Mouse (Mus musculus): ENCODE measurements around the gene Ly6g5c. TPM values are rescaled to one million over a fixed set of nuclear protein-coding genes. Genes with fewer than 3 reads are reported as not detected.
A peak's percentile ranks its signal among the peaks of the same experiment; 100 is the strongest.

Ly6g5c gene
- polyA plus RNA-seq, 1 experiment from 2014 or later = not detected

- Histone ChIP-seq H3K27me3 (ENCODE audit: low read depth, poor library complexity, severe bottlenecking) (no peaks in the 10 kb centered on the region), H3K4me3 (peak overlapping the region; percentile 78), H3K4me1 (peaks cover 42% of the 10 kb centered on the region), H3K27ac (replicated peaks) (no peak overlapping the region), H3K9me3 (replicated peaks) (no peaks in the 10 kb centered on the region), H3K36me3 (peaks cover 37% of the 10 kb centered on the region)
- 36% methylated on average over 6 of the region's 6 CpGs for WGBS
- DNase-seq (ENCODE audit: low spot score) = no peak
Observed at GRCm38 (mm10) chr17:35125578-35125977, 17.5 kb downstream of the Ly6g5c start.

- WGBS = under 1% methylated on average over 36 of the region's 36 CpGs
- peak; percentile 76 for DNase-seq (ENCODE audit: low spot score)
- Histone ChIP-seq H3K9me3 (replicated peaks) (no peaks in the 10 kb centered on the region), H3K27ac (replicated peaks) (peak within 1 kb of the TSS; percentile 92), H3K36me3 (peaks cover 37% of the 10 kb centered on the region), H3K27me3 (ENCODE audit: low read depth, poor library complexity, severe bottlenecking) (no peaks in the 10 kb centered on the region), H3K4me3 (peak within 1 kb of the TSS; percentile 78), H3K4me1 (peaks cover 41% of the 10 kb centered on the region)
Observed at GRCm38 (mm10) chr17:35126206-35126611, 18.1 kb downstream of the Ly6g5c start, which contains the start of gene D17H6S53E. TSS of gene D17H6S53E (plus strand) at chr17:35126373.

- Histone ChIP-seq H3K27ac (replicated peaks) (0 out of 2 replicates have a peak overlapping the region, but pooled peaks have one; percentile 92), H3K27me3 (ENCODE audit: low read depth, poor library complexity, severe bottlenecking) (no peaks in the 10 kb centered on the region), H3K4me1 (peaks cover 36% of the 10 kb centered on the region), H3K4me3 (peak overlapping the region; percentile 78), H3K36me3 (peaks cover 37% of the 10 kb centered on the region), H3K9me3 (replicated peaks) (no peaks in the 10 kb centered on the region)
- 71% methylated on average over 13 of the region's 13 CpGs for WGBS
- DNase-seq (ENCODE audit: low spot score) = no peak
Observed at GRCm38 (mm10) chr17:35127017-35127416, 18.9 kb downstream of the Ly6g5c start.

GRCm38 (mm10) chr17:35128996-35129395 is 20.9 kb downstream of the Ly6g5c start:
- H3K9me3 ChIP-seq (replicated peaks) = no peaks in the 10 kb centered on the region
- H3K4me1 ChIP-seq = peaks cover 29% of the 10 kb centered on the region
- no peak overlapping the region for H3K27ac ChIP-seq (replicated peaks)
- H3K36me3 ChIP-seq = peaks cover 29% of the 10 kb centered on the region
- WGBS = 76% methylated on average over 11 of the region's 11 CpGs
- H3K27me3 ChIP-seq (ENCODE audit: low read depth, poor library complexity, severe bottlenecking) = no peaks in the 10 kb centered on the region
- DNase-seq (ENCODE audit: low spot score) = no peak
- no peak overlapping the region for H3K4me3 ChIP-seq

GRCm38 (mm10) chr17:35131038-35131437 is 23.0 kb downstream of the Ly6g5c start:
- no peaks in the 10 kb centered on the region for H3K9me3 ChIP-seq (replicated peaks)
- H3K36me3 ChIP-seq = peaks cover 18% of the 10 kb centered on the region
- no peak overlapping the region for H3K4me3 ChIP-seq
- H3K27me3 ChIP-seq (ENCODE audit: low read depth, poor library complexity, severe bottlenecking) = no peaks in the 10 kb centered on the region
- 90% methylated on average over 8 of the region's 8 CpGs for whole genome bisulfite sequencing
- peaks cover 23% of the 10 kb centered on the region for H3K4me1 ChIP-seq
- no peak overlapping the region for H3K27ac ChIP-seq (replicated peaks)
- no peak for DNase-seq (ENCODE audit: low spot score)

GRCm38 (mm10) chr17:35131500-35132173 is 23.6 kb downstream of the Ly6g5c start, which contains the start of gene Apom:
TSS of gene Apom (minus strand) at chr17:35132050.
- no peak within 1 kb of the TSS for H3K27ac ChIP-seq (replicated peaks)
- H3K27me3 ChIP-seq (ENCODE audit: low read depth, poor library complexity, severe bottlenecking) = no peaks in the 10 kb centered on the region
- DNase-seq (ENCODE audit: low spot score) = no peak
- no peaks in the 10 kb centered on the region for H3K9me3 ChIP-seq (replicated peaks)
- peaks cover 18% of the 10 kb centered on the region for H3K36me3 ChIP-seq
- H3K4me3 ChIP-seq = peak within 1 kb of the TSS; percentile 21; the same call in 1 of the 2 replicates
- H3K4me1 ChIP-seq = peaks cover 23% of the 10 kb centered on the region
- WGBS = 82% methylated on average over 15 of the region's 15 CpGs

- Histone ChIP-seq H3K4me1 (peaks cover 23% of the 10 kb centered on the region), H3K4me3 (no peak overlapping the region), H3K9me3 (replicated peaks) (no peaks in the 10 kb centered on the region), H3K27ac (replicated peaks) (no peak overlapping the region), H3K36me3 (peaks cover 18% of the 10 kb centered on the region), H3K27me3 (ENCODE audit: low read depth, poor library complexity, severe bottlenecking) (no peaks in the 10 kb centered on the region)
- DNase-seq (ENCODE audit: low spot score) = no peak
- WGBS = 74% methylated on average over 3 of the region's 3 CpGs
Observed at GRCm38 (mm10) chr17:35132174-35132560, 24.1 kb downstream of the Ly6g5c start.

- H3K9me3 ChIP-seq (replicated peaks) = no peaks in the 10 kb centered on the region
- H3K27ac ChIP-seq (replicated peaks) = no peak overlapping the region
- peaks cover 19% of the 10 kb centered on the region for H3K4me1 ChIP-seq
- H3K27me3 ChIP-seq (ENCODE audit: low read depth, poor library complexity, severe bottlenecking) = no peaks in the 10 kb centered on the region
- H3K36me3 ChIP-seq = peaks cover 24% of the 10 kb centered on the region
- 93% methylated on average over 7 of the region's 7 CpGs for WGBS
- peak overlapping the region; percentile 8; the same call in 1 of the 2 replicates for H3K4me3 ChIP-seq
- no peak for DNase-seq (ENCODE audit: low spot score)
Observed at GRCm38 (mm10) chr17:35133517-35133916, 25.4 kb downstream of the Ly6g5c start.

- H3K27me3 ChIP-seq (ENCODE audit: low read depth, poor library complexity, severe bottlenecking) = no peaks in the 10 kb centered on the region
- H3K4me1 ChIP-seq = peaks cover 23% of the 10 kb centered on the region
- no peaks in the 10 kb centered on the region for H3K9me3 ChIP-seq (replicated peaks)
- WGBS = under 1% methylated on average over 66 of the region's 66 CpGs
- DNase-seq (ENCODE audit: low spot score) = peak; percentile 93
- H3K27ac ChIP-seq (replicated peaks) = peak within 1 kb of the TSS; percentile 99
- peaks cover 34% of the 10 kb centered on the region for H3K36me3 ChIP-seq
- H3K4me3 ChIP-seq = peak within 1 kb of the TSS; percentile 86
Observed at GRCm38 (mm10) chr17:35134801-35135590, 26.9 kb downstream of the Ly6g5c start, which contains the start of gene Bag6. TSS of gene Bag6 (plus strand) at chr17:35135178.

GRCm38 (mm10) chr17:35135591-35136320 is 27.7 kb downstream of the Ly6g5c start:
- H3K27me3 ChIP-seq (ENCODE audit: low read depth, poor library complexity, severe bottlenecking) = no peaks in the 10 kb centered on the region
- WGBS = 1% methylated on average over 42 of the region's 43 CpGs

GRCm38 (mm10) chr17:35139269-35139668 is 31.2 kb downstream of the Ly6g5c start:
- 0 out of 2 replicates have a peak overlapping the region, but pooled peaks have one; percentile 9 for H3K4me3 ChIP-seq
- H3K4me1 ChIP-seq = peaks cover 20% of the 10 kb centered on the region
- H3K36me3 ChIP-seq = peaks cover 70% of the 10 kb centered on the region
- H3K27me3 ChIP-seq (ENCODE audit: low read depth, poor library complexity, severe bottlenecking) = no peaks in the 10 kb centered on the region
- H3K9me3 ChIP-seq (replicated peaks) = peaks cover 13% of the 10 kb centered on the region
- 93% methylated on average over 3 of the region's 3 CpGs for WGBS
- DNase-seq (ENCODE audit: low spot score) = no peak
- H3K27ac ChIP-seq (replicated peaks) = no peak overlapping the region

More at GRCm38 (mm10) chr17:35135591-35136320, 27.7 kb downstream of the Ly6g5c start:
- peaks cover 39% of the 10 kb centered on the region for H3K36me3 ChIP-seq
- peak overlapping the region; percentile 86 for H3K4me3 ChIP-seq
- peaks cover 23% of the 10 kb centered on the region for H3K4me1 ChIP-seq
- DNase-seq (ENCODE audit: low spot score) = no peak
- peak overlapping the region; percentile 99 for H3K27ac ChIP-seq (replicated peaks)
- H3K9me3 ChIP-seq (replicated peaks) = no peaks in the 10 kb centered on the region

GRCm38 (mm10) chr17:35140490-35140996 is 32.5 kb downstream of the Ly6g5c start:
- Histone ChIP-seq H3K27ac (replicated peaks) (no peak overlapping the region), H3K27me3 (ENCODE audit: low read depth, poor library complexity, severe bottlenecking) (no peaks in the 10 kb centered on the region), H3K36me3 (peaks cover 83% of the 10 kb centered on the region), H3K9me3 (replicated peaks) (peaks cover 13% of the 10 kb centered on the region), H3K4me1 (peaks cover 20% of the 10 kb centered on the region), H3K4me3 (no peak overlapping the region)
- WGBS = 85% methylated on average over 16 of the region's 16 CpGs
- no peak for DNase-seq (ENCODE audit: low spot score)
